Mouse (Mus musculus) neural tube, embryonic 11.5 days (tissue): ENCODE measurements around the gene Gm20388. TPM values are rescaled to one million over a fixed set of nuclear protein-coding genes. Genes with fewer than 3 reads are reported as not detected.

Experiments used
- ATAC-seq: fragments of 200-750 bp; cut with Nextera tagmentation; 2 replicates; pipeline ENCODE4 v1.8.0; 2017; ENCODE audit warnings: moderate number of reproducible peaks, mild to moderate bottlenecking, moderate TSS enrichment, moderate library complexity; ENCODE audit not compliant: insufficient read depth, low FRiP score, low TSS enrichment
- DNase-seq: peaks from one replicate; pipeline ENCODE4 v3.0.0-alpha.2; 2015; ENCODE audit warnings: low spot score
- H3K27ac ChIP-seq: fragments of 300-500 bp; sonication (generic); 2 replicates; pipeline ENCODE4 v1.5.1; 2014; ENCODE audit warnings: low read depth, mild to moderate bottlenecking, low read length
- H3K27me3 ChIP-seq: fragments of 300-500 bp; sonication (generic); 2 replicates; pipeline ENCODE4 v1.6.1; 2014; ENCODE audit warnings: mild to moderate bottlenecking, low read length, mixed read lengths; ENCODE audit not compliant: control insufficient read depth, insufficient read depth
- H3K36me3 ChIP-seq: fragments of 300-500 bp; sonication (generic); 2 replicates; pipeline ENCODE4 v1.6.1; 2014; ENCODE audit warnings: mild to moderate bottlenecking, low read length, moderate library complexity, mixed read lengths; ENCODE audit not compliant: control insufficient read depth, insufficient read depth
- H3K4me1 ChIP-seq: fragments of 300-500 bp; sonication (generic); 2 replicates; pipeline ENCODE4 v1.6.1; 2014; ENCODE audit warnings: low read length, mixed read lengths; ENCODE audit not compliant: control insufficient read depth, insufficient read depth
- H3K4me2 ChIP-seq: fragments of 300-500 bp; sonication (generic); 2 replicates; pipeline ENCODE4 v1.6.1; 2014; ENCODE audit warnings: low read depth, mild to moderate bottlenecking, moderate library complexity
- H3K4me3 ChIP-seq: fragments of 300-500 bp; sonication (generic); 2 replicates; pipeline ENCODE4 v1.5.1; 2014; ENCODE audit warnings: low read depth, low read length
- H3K9ac ChIP-seq: fragments of 300-500 bp; sonication (generic); 2 replicates; pipeline ENCODE4 v1.6.1; 2014; ENCODE audit warnings: mild to moderate bottlenecking, low read length
- H3K9me3 ChIP-seq: fragments of 300-500 bp; sonication (generic); 2 replicates; pipeline ENCODE4 v1.6.1; 2016; ENCODE audit warnings: low read length; ENCODE audit not compliant: control insufficient read depth
- WGBS: fragments of 180-500 bp; shearing (Covaris S2); extraction: QIAGEN DNeasy Blood & Tissue Kit; methylation state at CpG from one replicate; pipeline ENCODE4 v1.1.7; 2014; 5-methylcytosine and 5-hydroxymethylcytosine counted together
- polyA plus RNA-seq: library from polyadenylated mRNA; unstranded; fragments of >200 nt; fragmentation: Nextera tagmentation; extraction: Ambion mirVana; gene quantifications from 2 replicates; pipeline ENCODE4 v1.2.1, GENCODE M21; 2014

Gm20388 gene
- polyA plus RNA-seq, 1 experiment from 2014 or later = not detected

GRCm38 (mm10) chr8:121035611-121036010 is 1125.0 kb downstream of the Gm20388 start:
- H3K4me2 ChIP-seq = no peak overlapping the region
- 0 out of 2 replicates have a peak, but pooled peaks cover 3% of the 10 kb centered on the region for H3K4me1 ChIP-seq
- ATAC-seq (no peak), DNase-seq (no peak)
- H3K27ac ChIP-seq = no peak overlapping the region
- H3K36me3 ChIP-seq = no peaks in the 10 kb centered on the region
- H3K4me3 ChIP-seq = no peak overlapping the region
- no peak overlapping the region for H3K9ac ChIP-seq
- H3K9me3 ChIP-seq = no peaks in the 10 kb centered on the region
- H3K27me3 ChIP-seq = peaks cover 13% of the 10 kb centered on the region; the same call in 1 of the 2 replicates
- WGBS = 87% methylated on average over 8 of the region's 8 CpGs

DNA sequence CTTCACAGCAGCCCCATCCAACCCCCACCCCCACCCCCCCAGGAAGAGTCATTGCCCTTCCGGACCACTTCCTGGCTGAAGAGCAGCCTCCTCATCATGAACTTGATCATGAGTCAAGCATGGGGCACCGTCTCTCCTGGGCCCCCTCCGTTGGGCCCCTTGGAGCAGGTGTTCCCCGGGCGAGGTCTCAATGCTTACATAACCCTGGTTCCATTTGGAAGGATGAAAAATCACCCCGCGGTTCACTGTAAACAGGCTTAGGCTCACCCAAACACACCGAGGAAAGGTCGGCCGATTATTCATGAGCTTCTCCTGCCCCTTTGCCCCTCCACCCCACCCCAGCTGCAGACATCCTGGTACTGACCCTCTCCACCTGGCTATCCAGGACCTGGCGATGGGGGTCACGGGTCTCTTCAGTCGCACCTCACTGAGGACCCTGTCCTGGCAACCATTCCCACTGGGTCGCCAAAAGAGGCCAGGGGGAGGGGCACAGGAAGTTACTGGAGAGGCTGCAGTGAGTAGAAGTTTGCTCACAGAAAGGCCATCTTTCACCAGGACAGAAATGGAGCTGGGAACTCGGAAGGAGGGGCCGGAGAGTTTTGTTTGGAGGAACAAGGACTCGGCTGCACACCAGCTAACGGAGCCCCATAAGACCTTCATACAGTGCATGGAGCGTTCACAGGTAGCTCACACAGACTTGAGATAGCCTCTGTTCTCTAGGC is 1133.2 kb downstream of the Gm20388 start:
- Histone ChIP-seq H3K4me3 (no peak overlapping the region), H3K9me3 (no peaks in the 10 kb centered on the region), H3K4me2 (no peak overlapping the region), H3K9ac (no peak overlapping the region), H3K36me3 (no peaks in the 10 kb centered on the region), H3K27ac (no peak overlapping the region), H3K4me1 (no peaks in the 10 kb centered on the region), H3K27me3 (0 out of 2 replicates have a peak, but pooled peaks cover 5% of the 10 kb centered on the region)
- DNase-seq (no peak), ATAC-seq (no peak)
- WGBS = 60% methylated on average over 19 of the region's 19 CpGs

GRCm38 (mm10) chr8:121047441-121047840 is 1136.8 kb downstream of the Gm20388 start:
- Histone ChIP-seq H3K9me3 (no peaks in the 10 kb centered on the region), H3K27ac (no peak overlapping the region), H3K4me1 (no peaks in the 10 kb centered on the region), H3K9ac (no peak overlapping the region), H3K4me2 (no peak overlapping the region), H3K36me3 (no peaks in the 10 kb centered on the region), H3K27me3 (no peaks in the 10 kb centered on the region), H3K4me3 (no peak overlapping the region)
- DNase-seq (no peak), ATAC-seq (no peak)
- WGBS = 66% methylated on average over 9 of the region's 9 CpGs

DNA sequence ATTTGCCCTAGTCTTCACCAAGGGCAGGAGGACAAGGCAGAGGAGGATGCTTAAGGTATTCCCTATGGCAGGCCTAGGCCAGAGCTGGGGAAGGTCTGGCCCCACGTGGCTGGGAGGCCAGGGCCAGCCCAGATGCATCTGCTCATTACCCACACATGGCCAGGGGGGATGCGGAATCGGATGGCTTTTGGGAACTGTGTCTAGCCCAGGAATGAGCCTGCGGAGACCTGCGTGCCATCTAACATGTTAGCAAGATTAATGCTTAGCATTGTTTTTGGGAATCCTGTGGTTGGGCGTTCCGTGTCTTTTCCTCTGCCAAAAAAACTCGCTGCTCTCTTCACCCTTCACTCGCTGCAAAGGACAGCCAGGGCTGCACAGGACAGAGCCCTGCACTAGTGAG is 1147.4 kb downstream of the Gm20388 start:
- Histone ChIP-seq H3K27me3 (peaks cover 2% of the 10 kb centered on the region; the same call in 1 of the 2 replicates), H3K4me2 (no peak overlapping the region), H3K4me3 (no peak overlapping the region), H3K4me1 (no peaks in the 10 kb centered on the region), H3K9me3 (no peaks in the 10 kb centered on the region), H3K36me3 (no peaks in the 10 kb centered on the region), H3K27ac (no peak overlapping the region), H3K9ac (no peak overlapping the region)
- DNase-seq = no peak
- ATAC-seq = no peak
- WGBS = 76% methylated on average over 9 of the region's 9 CpGs

- H3K4me3 ChIP-seq = no peak overlapping the region
- WGBS = 85% methylated on average over 7 of the region's 7 CpGs
- ATAC-seq (no peak), DNase-seq (no peak)
- no peaks in the 10 kb centered on the region for H3K9me3 ChIP-seq
- H3K36me3 ChIP-seq = no peaks in the 10 kb centered on the region
- H3K27me3 ChIP-seq = peaks cover 2% of the 10 kb centered on the region; the same call in 1 of the 2 replicates
- no peak overlapping the region for H3K9ac ChIP-seq
- no peak overlapping the region for H3K4me2 ChIP-seq
- H3K27ac ChIP-seq = no peak overlapping the region
- H3K4me1 ChIP-seq = no peaks in the 10 kb centered on the region
These were observed 1148.5 kb downstream of the Gm20388 start for GRCm38 (mm10) chr8:121059098-121059497.

DNA sequence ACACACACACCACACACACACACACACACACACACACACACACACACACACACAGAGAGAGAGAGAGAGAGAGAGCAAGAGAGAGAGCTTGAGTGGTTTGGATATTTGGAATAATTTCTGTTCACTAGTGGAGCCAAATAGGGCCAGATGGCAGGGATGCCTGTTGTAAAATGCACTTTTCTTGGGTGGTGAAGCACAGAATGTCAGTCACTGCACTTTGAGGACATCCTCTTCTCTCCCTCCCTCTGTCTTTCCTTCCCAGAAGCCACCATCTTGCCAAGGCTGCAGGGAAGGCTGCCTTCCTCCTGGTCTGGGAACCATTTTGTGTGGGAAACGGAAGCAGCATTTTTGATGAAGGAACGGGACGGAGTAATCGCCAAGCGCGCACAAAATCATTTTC is 1151.9 kb downstream of the Gm20388 start:
- no peak overlapping the region for H3K9ac ChIP-seq
- DNase-seq (no peak), ATAC-seq (no peak)
- H3K4me1 ChIP-seq = no peaks in the 10 kb centered on the region
- WGBS = 88% methylated on average over 6 of the region's 6 CpGs
- no peak overlapping the region for H3K27ac ChIP-seq
- H3K36me3 ChIP-seq = no peaks in the 10 kb centered on the region
- H3K4me3 ChIP-seq = no peak overlapping the region
- H3K27me3 ChIP-seq = 0 out of 2 replicates have a peak, but pooled peaks cover 2% of the 10 kb centered on the region
- H3K4me2 ChIP-seq = no peak overlapping the region
- H3K9me3 ChIP-seq = no peaks in the 10 kb centered on the region

DNA sequence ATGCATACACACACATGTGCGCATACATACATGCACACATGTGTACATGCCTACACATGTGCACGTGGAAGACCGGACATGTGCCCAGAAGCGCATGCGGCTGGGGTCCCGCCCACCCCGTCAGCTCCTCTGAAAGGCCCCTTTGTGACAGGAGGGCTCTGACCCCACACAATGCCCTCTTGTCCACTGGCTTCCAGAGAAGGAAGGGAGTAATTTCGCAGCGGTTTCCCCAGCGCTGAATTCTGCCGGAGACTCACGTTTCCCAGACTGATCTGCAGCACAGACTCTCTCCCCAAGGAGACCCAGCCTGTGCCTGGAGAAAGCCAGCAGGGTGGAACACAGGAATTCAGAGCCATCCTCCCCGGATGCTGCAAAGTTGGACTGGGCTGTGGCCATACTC is 1153.0 kb downstream of the Gm20388 start:
- ATAC-seq (no peak), DNase-seq (no peak)
- no peak overlapping the region for H3K27ac ChIP-seq
- peaks cover 4% of the 10 kb centered on the region for H3K27me3 ChIP-seq
- no peak overlapping the region for H3K9ac ChIP-seq
- H3K4me1 ChIP-seq = no peaks in the 10 kb centered on the region
- no peak overlapping the region for H3K4me3 ChIP-seq
- no peaks in the 10 kb centered on the region for H3K9me3 ChIP-seq
- 33% methylated on average over 13 of the region's 13 CpGs for WGBS
- H3K4me2 ChIP-seq = no peak overlapping the region
- H3K36me3 ChIP-seq = no peaks in the 10 kb centered on the region

DNA sequence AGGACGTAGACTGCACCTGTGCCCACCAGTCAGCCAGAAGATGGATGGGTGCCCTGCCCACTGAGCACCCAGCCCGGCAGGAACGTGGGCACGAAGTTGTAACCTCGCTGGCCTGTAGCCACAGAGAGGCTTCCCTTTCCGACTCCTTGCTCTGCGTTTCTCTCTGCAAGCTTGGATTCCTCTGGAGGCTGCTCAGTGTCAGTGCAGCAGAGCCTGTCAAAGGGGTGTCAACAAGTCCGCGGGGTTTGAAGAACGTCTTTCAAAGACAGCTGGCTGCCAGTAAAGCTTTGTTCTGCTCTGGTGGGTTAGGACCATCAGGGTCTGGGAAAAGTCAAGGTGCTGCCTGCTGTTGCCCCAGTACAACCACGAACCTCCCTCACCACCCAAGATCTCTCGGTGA is 1160.8 kb downstream of the Gm20388 start:
- 0 out of 2 replicates have a peak, but pooled peaks cover 4% of the 10 kb centered on the region for H3K4me1 ChIP-seq
- H3K9me3 ChIP-seq = no peaks in the 10 kb centered on the region
- ATAC-seq = no peak
- H3K9ac ChIP-seq = no peak overlapping the region
- H3K36me3 ChIP-seq = no peaks in the 10 kb centered on the region
- WGBS = 2% methylated on average over 12 of the region's 12 CpGs
- H3K27ac ChIP-seq = no peak overlapping the region
- peaks cover 78% of the 10 kb centered on the region for H3K27me3 ChIP-seq
- H3K4me3 ChIP-seq = no peak overlapping the region
- no peak overlapping the region for H3K4me2 ChIP-seq
- no peak for DNase-seq
